Mouse (Mus musculus) naive thymus-derived CD4-positive, alpha-beta T cell, adult 5 months (primary cell): ENCODE data around the gene Bmpr1a. TPM values are rescaled to one million over a fixed set of nuclear protein-coding genes. Genes with fewer than 3 reads are reported as not detected.

Source experiments
- polyA plus RNA-seq: library from polyadenylated mRNA; unstranded; fragments of 100-300 nt; shearing (Covaris generic); gene quantifications from one replicate; pipeline ENCODE4 v1.2.1, GENCODE M21; 2017

The Bmpr1a gene
- polyA plus RNA-seq = 0.52 TPM

GRCm38 (mm10) chr14:34503325-34503647 lies at the start of gene Bmpr1a:
Gene Bmpr1a, minus strand, starts transcription at chr14:34503341.

GRCm38 (mm10) chr14:34522701-34523100 lies 19.6 kb upstream of the Bmpr1a start, which contains the start of gene 9230112D13Rik:
Gene 9230112D13Rik, minus strand, starts transcription at chr14:34522801.

GRCm38 (mm10) chr14:34375415-34375904 lies 127.7 kb downstream of the Bmpr1a start, which contains the start of gene Mmrn2:
Gene Mmrn2, plus strand, starts transcription at chr14:34375465.

GRCm38 (mm10) chr14:34374577-34374976 lies 128.6 kb downstream of the Bmpr1a start, which contains the start of gene Sncg:
Gene Sncg, minus strand, starts transcription at chr14:34374789.

Other genes with a start within 250 kb of the Bmpr1a start
- gene Shld2, start 192.8 kb downstream of the Bmpr1a start, polyA plus RNA-seq = 23.7 TPM
- 114 TPM for gene Glud1, start 192.6 kb downstream of the Bmpr1a start, polyA plus RNA-seq
- gene Fam25c, start 147.9 kb downstream of the Bmpr1a start, polyA plus RNA-seq = not detected
- gene Sncg, start 128.6 kb downstream of the Bmpr1a start, polyA plus RNA-seq = not detected
- gene Mmrn2, start 127.9 kb downstream of the Bmpr1a start, polyA plus RNA-seq = not detected
- gene 9230112D13Rik, start 19.5 kb upstream of the Bmpr1a start, polyA plus RNA-seq = not detected
- gene Ldb3, start 85.3 kb upstream of the Bmpr1a start, polyA plus RNA-seq = 0.09 TPM
- not detected for gene Opn4, start 96.8 kb upstream of the Bmpr1a start, polyA plus RNA-seq
- gene Wapl, start 170.6 kb upstream of the Bmpr1a start, polyA plus RNA-seq = 150 TPM